Mouse (Mus musculus): ENCODE measurements around the gene Krtap5-4. TPM values are rescaled to one million over a fixed set of nuclear protein-coding genes. Genes with fewer than 3 reads are reported as not detected.
"Not testable (repeated sequence)": the region's sequence is repeated elsewhere in the genome, so short reads cannot be mapped to it uniquely, and the experiment has no call there.

Gene Krtap5-4
- total RNA-seq (2021) = not detected

DNA sequence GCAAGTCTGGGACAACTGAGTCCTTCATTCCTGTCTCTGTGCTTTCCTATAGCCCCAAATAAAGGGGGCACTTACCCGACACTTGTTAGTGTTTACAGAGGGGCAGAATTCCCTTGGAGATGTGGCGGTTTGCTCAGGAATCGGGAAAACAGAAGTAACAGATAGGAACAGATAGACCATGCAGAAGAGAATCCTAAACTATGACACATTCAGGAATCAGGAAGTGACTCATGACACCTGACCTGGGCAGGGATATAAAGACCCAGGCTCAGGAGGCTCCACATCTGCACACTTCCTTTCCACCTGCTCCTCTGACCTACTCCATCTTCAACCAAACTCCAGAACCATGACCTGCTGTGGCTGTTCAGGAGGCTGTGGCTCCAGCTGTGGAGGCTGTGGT, at the start of gene Krtap5-4:
Gene Krtap5-4, plus strand, starts transcription at position 301 of the 400 bp plus-strand sequence.
- no peak for DNase-seq

DNA sequence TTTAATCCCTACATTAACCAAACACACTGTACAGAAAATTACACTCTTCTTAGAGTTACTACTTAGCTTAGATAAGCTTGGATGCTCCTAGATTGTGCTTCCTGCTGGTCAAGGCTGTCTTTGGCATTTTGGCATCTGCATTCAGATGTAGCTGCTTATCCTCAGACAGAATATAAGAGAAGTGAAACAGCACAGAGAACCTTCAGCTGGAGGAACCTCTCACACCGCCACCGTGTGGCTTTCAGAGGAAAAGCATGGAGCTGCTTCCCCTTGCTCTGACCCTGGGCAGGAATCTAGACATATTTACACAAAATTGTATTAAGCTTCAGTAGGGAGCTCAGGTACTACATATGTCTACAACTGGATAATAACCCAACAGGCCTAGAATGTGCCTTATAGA, 47.8 kb upstream of the Krtap5-4 start:
- peak; percentile 37 for DNase-seq

DNA sequence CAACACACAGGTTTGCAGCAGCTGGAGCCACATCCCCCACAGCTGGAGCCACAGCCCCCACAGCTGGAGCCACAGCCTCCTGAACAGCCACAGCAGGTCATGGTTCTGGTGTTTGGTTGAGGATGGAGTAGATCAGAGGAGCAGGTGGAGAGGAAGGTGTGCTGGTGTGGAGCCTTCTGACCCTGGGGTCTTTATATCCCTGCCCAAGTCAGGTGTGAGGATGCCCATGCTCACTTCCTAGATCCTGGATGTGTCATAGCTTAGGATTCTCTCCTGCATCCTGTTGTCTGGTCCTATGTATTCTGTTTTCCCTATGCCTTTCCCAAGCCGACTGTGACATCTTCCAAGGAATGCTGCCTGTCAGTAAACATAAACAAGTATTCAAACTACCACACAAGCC, 45.1 kb upstream of the Krtap5-4 start, which contains the start of gene Gm2431:
Gene Gm2431, minus strand, starts transcription at position 101 of the 400 bp plus-strand sequence.
- DNase-seq = not testable (repeated sequence)

DNA sequence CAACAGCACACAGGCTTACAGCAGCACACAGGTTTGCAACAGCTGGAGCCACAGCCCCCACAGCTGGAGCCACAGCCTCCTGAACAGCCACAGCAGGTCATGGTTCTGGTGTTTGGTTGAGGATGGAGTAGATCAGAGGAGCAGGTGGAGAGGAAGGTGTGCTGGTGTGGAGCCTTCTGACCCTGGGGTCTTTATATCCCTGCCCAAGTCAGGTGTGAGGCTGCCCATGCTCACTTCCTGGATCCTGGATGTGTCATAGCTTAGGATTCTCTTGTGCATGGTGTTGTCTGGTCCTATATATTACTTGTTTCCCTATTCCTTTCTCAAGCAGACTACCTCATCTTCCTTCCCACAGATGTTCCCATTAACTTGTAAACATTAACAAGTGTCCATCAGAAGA, 29.1 kb upstream of the Krtap5-4 start, which contains the start of gene Gm4559:
Gene Gm4559, minus strand, starts transcription at position 101 of the 400 bp plus-strand sequence.
- not testable (repeated sequence) for DNase-seq

DNA sequence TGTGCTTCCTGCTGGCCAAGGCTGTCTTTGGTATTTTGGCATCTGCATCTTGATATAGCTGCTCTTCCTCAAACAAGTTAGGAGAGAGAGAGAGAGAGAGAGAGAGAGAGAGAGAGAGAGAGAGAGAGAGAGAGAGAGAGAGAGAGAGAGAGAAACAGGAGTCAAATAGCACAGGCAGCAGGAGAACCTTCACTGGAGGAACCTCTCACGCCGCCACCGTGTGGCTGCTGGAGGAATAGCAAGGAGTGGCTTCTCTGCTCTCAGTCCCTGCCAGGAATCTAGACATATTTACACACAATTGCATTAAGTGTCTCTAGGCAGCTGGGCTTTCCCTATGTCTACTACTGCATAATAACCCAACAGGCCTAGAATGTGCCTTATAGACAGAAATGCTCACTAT, 25.2 kb upstream of the Krtap5-4 start:
- DNase-seq = peak; percentile 79

DNA sequence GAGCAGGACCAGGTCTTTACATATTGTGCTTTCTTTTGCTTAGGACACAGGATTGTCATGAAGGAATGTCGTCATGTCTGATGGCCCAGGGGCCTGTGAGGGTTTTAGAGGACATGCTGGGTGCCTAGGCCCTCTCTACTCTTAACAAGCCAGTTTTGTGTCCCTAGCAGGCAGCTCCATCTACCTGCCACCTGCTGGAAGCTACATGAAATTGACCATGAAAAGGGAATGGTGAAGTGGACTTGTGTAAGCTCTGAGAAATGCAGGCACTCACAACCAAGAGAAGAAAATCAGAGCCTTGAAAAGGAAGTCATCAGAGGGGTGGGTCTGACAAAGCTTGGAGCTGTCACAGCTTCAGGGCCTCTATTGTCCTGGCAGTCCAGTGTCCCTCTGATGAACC, 24.1 kb upstream of the Krtap5-4 start:
- not testable (repeated sequence) for DNase-seq

DNA sequence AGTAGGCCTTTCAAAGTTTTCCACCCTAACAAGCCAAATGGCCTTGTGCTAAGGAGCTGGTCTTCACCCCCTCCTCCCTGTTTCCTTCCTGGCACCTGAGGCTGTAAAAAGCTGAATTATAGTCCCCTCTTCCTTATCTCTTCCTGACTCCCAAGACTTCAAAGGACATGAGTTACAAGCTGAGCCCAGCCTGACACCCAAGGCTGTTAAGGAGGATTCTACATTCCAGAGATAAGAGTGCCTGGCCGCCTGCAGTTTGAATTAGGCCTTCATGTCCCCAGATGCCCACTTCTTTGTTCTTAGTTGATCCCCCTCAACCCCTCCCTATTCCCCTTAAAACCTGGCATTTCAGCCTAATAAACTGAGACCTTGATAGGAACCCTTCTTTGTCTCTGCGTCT, 20.5 kb upstream of the Krtap5-4 start:
- not testable (repeated sequence) for DNase-seq

DNA sequence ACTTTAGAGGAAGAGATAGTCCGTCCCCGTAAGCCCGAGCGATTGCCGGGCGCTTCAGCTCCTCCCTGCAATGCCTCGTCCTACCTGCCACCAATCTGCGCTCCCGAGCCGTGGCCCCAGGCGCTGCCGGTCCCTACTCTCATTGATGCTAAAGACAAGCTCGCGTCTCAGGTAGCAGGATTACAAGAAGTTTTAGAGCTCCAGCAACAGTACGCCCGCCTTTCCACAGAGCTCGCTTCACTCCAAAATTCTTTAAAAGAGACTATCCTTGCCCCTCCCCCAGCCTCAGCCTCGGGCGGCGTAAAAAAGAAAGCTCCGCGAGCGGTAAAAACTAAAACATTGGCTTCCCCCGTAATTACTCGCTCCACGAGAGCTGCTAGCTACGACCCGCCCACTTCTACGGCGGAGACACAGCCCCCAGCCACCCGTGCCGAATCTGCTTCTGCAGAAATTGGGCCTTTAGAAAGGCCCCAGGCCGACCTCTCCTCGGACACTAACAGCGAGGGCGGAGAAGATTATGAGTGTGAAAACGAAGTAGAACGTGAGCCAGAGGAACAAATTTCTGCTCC, 19.2 kb upstream of the Krtap5-4 start:
- peak; percentile 70 for DNase-seq

DNA sequence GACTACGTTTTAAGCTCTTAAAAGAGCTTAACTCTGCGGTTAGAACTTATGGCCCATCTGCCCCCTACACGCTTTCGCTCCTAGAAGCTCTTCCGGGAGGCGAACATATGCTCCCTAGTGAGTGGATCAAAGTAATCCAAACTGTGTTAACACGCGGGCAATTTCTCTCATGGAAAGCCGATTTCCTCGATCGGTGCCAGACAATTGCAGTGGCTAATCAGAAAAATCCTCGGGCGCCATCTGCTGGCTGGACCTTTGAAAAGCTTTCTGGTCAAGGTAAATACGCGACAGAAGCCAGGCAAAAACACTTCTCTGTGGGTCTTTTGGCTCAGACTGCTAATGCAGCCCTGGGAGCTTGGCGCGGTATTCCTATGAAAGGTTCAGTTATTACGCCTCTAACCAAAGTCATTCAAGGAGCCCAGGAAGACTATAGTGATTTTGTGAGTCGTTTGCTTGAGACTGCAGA, 18.7 kb upstream of the Krtap5-4 start:
- DNase-seq = peak; percentile 96

DNA sequence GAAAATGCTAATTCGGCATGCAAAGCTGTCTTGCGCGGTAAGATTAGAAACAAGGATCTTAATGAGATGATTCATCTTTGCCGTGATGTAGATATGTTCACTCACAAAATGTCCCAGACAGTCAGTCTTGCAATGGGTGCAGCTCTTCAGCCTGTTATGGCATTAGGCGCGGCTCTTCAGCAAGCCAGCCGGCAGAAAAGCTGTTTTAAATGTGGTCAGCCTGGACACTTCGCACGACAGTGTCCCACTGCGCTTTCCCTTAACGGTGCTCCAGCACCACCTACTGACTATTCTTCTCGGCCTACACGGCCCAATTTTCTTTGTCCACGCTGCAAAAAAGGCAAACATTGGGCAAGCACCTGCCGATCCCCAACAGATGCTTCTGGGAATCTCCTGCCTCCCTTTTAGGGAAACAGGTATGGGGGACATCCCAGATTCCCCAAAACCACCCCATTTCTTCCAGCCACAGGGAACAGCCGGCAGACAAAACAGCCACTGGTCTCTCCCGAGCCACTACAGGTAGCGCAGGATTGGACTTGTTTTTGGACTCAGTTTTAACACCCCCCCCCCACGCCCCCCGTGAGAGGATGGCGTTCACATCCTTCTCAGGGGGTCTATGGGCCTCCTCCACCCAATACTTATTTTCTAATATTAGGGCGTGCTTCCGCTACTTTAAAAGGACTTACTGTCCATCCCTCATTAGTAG, 18.1 kb upstream of the Krtap5-4 start:
- peak; percentile 52 for DNase-seq

DNA sequence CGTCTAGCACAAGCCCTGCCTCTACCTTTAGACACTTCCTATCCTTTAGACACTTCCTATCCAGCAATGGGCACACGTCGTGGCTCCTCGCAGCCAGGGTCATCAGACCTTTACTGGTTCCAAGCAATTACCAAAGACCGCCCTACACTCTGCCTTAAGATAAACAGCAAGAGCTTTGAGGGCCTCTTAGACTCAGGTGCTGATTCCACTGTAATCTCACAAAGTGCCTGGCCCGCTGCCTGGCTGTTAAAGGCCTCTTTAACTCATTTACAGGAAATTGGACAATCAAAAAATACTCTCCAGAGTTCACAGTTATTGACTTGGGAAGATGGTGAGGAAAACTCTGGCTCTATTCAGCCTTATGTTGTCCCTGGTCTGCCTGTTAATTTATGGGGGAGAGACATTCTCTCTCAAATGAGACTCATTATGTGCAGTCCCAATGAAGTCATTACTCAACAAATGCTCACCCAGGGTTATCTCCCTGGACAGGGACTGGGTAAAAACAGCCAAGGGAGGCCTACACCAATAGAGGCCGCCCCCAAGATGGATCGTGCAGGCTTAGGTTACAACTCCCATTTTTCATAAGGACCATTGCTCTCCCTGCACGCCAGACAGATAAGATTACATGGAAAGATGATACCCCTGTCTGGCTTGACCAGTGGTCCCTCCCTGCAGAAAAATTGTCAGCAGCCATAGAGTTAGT, 17.3 kb upstream of the Krtap5-4 start:
- DNase-seq = not testable (repeated sequence)

DNA sequence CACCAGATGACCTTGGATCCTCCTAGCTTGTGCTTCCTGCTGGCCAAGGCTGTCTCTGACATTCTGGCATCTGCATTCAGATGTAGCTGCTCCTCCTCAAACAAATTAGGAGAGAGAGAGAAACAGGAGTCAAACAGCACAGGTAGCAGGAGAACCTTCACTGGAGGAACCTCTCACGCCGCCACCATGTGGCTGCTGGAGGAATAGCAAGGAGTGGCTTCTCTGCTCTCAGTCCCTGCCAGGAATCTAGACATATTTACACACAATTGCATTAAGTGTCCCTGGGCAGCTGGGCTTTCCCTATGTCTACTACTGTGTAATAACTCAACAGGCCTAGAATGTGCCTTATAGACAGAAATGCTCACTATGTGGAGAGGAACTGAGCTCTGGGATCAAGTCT, 9.5 kb upstream of the Krtap5-4 start:
- not testable (repeated sequence) for DNase-seq

DNA sequence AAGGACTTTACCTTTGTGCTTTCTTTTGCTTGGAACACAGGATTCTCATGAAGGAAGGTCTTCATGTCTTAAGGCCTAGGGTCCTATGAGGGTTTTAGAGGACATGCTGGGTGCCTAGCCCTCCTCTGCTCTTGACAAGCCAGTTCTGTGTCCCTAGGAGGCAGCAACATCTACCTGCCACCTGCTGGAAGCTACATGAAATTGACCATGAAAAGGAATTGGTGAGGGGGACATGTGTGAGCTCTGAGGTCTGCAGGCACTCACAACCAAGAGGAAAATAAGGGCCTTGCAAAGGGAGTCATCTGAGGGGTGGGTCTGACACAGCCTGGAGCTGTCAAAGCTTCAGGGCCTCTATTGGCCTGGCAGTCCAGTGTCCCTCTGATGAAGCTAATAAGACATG, 7.9 kb upstream of the Krtap5-4 start:
- no peak for DNase-seq

DNA sequence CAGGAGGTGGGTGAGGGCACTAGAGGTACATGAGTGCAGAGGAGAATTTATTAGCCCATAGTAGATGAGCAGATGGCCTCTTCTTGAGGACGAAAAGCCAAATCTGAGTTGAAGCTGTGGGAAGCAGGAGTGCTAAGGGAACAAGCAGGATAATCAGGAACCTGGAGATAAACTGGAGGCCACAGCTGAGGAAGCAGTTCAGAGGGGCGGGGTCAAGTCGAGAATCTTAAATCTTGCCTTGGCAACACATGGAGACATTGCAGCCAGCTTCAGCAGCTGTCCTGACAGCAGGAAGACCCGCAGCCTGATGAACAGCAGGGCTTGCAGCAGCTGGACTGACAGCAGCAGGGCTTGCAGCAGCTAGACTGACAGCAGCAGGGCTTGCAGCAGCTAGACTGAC, 7.2 kb upstream of the Krtap5-4 start:
- not testable (repeated sequence) for DNase-seq

DNA sequence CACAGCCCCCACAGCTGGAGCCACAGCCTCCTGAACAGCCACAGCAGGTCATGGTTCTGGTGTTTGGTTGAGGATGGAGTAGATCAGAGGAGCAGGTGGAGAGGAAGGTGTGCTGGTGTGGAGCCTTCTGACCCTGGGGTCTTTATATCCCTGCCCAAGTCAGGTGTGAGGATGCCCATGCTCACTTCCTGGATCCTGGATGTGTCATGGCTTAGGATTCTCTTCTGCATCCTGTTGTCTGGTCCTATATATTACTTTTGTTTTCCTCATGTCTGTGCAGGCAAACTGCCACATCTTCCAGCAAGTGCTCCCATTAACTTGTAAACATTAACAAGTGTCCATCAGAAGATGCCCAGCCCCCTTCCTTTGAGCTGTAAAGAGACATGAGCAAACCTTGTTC, 6.3 kb upstream of the Krtap5-4 start, which contains the start of gene Krtap5-1:
Gene Krtap5-1, minus strand, starts transcription at position 101 of the 400 bp plus-strand sequence.
- DNase-seq = not testable (repeated sequence)

DNA sequence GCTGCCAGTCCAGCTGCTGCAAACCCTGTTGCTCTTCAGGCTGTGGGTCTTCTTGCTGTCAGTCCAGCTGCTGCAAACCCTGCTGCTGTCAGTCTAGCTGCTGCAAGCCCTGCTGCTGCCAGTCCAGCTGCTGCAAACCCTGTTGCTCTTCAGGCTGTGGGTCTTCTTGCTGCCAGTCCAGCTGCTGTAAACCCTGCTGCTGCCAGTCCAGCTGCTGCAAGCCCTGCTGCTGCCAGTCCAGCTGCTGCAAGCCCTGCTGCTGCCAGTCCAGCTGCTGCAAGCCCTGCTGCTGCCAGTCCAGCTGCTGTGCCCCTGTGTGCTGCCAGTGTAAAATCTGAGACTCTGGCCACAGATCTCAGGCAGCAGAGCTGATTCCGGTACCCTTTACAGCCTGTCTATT, 580 bp downstream of the Krtap5-4 start:
- not testable (repeated sequence) for DNase-seq

DNA sequence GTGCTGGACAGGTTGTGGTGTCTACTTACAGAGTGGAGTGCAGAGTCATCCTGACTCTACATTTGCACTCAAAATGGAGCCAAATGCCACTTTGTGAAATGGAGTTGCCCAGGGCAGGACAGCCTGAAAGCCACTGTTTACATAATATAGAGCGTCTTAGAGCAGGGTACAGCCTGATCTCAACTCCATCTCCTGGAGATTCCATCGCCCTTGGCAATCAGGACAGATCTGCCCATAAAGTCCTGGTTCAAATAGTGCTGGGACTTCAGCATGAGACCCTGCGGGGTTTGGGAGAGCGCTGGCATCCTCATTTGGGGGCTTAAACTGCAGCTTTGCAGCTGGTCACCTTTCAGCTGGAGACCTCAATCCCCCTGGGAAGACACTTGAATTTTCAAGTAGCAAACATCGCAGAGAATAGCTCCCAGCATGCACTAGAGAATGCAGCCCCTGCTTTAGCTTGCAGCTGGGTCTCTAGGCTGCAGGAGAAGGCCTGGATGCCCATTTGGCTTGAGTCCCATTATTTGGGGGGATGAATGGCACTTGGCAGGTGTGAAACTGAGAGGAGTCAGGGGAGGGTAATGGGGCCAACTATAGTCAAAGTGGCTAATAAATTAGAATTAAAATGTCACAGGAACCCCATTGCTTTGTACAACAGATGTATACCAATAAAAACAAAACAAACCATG, 11.4 kb downstream of the Krtap5-4 start:
- no peak for DNase-seq

DNA sequence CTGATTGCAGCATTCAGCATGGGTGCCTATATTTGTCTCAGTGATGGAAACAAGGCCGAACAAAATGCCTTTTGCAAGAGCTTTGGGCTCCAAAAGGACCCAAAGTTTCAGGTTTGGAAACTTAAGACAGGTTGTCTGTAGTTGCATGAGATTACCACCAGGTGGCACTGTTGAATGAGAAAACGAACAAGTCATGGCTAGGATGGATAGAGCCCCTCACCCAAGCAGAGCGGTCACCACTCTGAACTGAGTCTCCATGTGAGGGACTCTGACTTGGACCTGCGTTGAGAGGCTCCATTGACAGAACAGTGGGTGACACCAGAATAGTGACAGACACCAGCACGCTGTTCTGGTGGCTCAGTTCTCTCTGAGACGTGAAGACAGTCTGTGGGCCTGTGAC, 13.2 kb downstream of the Krtap5-4 start:
- DNase-seq = peak; percentile 62

DNA sequence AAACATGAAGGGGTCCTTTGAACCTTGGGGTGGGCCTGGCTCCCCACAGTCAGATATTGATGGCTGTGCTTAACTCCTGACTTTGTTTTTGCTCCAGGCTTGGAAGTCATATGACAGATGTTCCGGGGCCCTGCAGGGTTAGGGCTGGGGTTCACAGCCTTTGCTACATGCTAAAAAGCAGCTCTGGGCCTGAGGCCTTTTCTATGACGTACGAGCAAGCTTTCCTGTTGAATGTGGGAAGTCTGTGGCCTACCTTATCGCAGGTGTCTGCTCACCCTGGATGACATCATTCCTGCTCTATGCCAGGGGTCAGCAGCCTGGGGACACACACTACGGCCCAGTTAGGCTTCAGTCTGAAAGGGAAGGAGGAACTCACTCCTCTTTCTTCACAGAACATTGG, 13.9 kb downstream of the Krtap5-4 start:
- DNase-seq = no peak

DNA sequence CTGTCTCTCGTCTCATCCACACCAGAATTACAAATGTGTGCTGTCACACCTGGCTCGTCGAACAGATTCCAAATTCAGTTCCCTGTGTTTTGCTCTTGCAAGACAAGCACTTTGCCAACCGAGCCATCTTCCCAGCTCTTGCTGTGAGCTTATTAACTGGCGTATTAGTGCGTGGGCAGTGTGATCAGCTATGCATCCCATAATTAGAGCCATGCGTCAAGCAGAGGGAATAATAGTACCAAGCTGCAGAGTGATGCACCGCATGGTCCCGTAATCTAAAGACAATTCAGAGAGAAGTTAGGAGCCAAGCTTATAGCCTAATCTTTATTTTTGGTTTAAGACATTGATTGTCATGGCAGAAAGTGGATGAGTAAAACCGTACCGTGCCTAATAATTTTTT, 15.8 kb downstream of the Krtap5-4 start:
- DNase-seq = no peak

DNA sequence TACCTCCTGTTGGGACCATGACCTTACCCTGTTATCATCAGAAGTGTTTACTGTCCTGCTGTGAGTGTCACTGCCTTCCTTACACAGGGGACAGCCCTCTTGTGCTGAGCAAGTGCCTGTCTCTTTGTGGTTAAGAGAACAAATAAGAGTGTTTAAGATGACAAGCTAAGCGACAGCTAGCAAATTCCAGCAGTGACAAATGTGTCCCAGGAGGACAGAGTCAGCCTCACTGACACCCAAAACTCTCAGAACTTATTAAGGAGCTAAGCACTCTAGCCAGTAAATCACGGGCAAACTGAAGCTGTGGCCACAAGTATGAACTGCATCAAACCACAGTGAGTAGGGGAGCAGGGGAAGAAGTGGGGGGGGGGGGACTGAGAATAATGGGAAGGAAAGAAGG, 17.6 kb downstream of the Krtap5-4 start:
- no peak for DNase-seq

DNA sequence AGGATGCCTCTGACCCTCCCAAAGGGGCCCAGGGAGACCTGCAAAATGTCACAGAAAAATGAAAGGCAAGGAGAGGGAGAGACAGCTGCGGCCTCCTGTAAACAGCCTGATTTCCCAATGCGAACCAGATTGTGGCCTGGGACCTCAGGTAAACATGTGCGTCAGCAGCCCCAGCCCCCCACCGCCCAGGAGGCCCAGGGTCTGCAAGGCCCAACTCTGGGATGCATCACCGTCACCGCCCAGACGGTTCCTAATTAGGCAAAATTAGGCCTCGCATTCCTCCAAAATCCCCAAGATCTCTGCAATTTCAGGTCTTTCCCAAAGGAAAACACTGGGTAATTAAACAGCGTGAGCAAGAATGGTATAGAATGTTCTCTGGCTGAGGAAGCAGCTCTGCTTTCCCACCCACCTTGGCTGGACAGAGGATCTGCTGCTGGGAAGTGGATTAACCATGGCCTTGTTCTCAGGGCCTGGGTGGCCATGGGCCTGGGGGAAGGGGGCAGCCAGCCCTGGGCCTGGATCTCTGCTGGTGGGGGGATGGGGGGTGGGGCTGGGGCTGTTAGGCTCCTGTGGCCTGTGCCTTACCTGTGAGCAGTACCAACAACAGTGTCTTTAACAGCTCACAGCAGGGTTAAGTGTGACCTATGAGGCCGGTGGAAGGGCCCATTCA, 18.4 kb downstream of the Krtap5-4 start:
- not testable (repeated sequence) for DNase-seq
